Mouse (Mus musculus): ENCODE measurements around the gene Chd3. TPM values are rescaled to one million over a fixed set of nuclear protein-coding genes. Genes with fewer than 3 reads are reported as not detected.
A peak's percentile ranks its signal among the peaks of the same experiment; 100 is the strongest.

Chd3 gene
- polyA plus RNA-seq, 1 experiment from 2014 or later, result 124 TPM

- Histone ChIP-seq H3K4me2 (no peak overlapping the region), H3K36me3 (peaks cover 77% of the 10 kb centered on the region), H3K27me3 (no peaks in the 10 kb centered on the region), H3K4me1 (replicated peaks) (peaks cover 26% of the 10 kb centered on the region), H3K4me3 (replicated peaks) (no peak overlapping the region), H3K9ac (replicated peaks) (no peak overlapping the region), H3K9me3 (no peaks in the 10 kb centered on the region), H3K27ac (no peak overlapping the region)
- ATAC-seq (ENCODE audit: insufficient number of reproducible peaks, insufficient read depth, low FRiP score, low TSS enrichment, low read depth), result no peak
- WGBS, result 90% methylated on average over 24 of the region's 24 CpGs
These were observed 36.4 kb upstream of the Chd3 start for GRCm38 (mm10) chr11:69405397-69406200.

- peaks cover 85% of the 10 kb centered on the region for H3K36me3 ChIP-seq
- WGBS, result 90% methylated on average over 24 of the region's 24 CpGs
- no peak for ATAC-seq (ENCODE audit: insufficient number of reproducible peaks, insufficient read depth, low FRiP score, low TSS enrichment, low read depth)
- H3K4me3 ChIP-seq (replicated peaks), result no peak overlapping the region
- no peak overlapping the region for H3K9ac ChIP-seq (replicated peaks)
- peaks cover 34% of the 10 kb centered on the region for H3K4me1 ChIP-seq (replicated peaks)
- no peak overlapping the region for H3K4me2 ChIP-seq
- H3K9me3 ChIP-seq, result no peaks in the 10 kb centered on the region
- peaks cover 5% of the 10 kb centered on the region for H3K27me3 ChIP-seq
- H3K27ac ChIP-seq, result no peak overlapping the region
These were observed 35.6 kb upstream of the Chd3 start for GRCm38 (mm10) chr11:69404595-69405396.

GRCm38 (mm10) chr11:69403691-69404594 lies 34.7 kb upstream of the Chd3 start:
- no peak overlapping the region; the same call in 1 of the 2 replicates for H3K9ac ChIP-seq (replicated peaks)
- H3K9me3 ChIP-seq, result no peaks in the 10 kb centered on the region
- no peak overlapping the region for H3K27ac ChIP-seq
- no peak overlapping the region for H3K4me2 ChIP-seq
- H3K4me3 ChIP-seq (replicated peaks), result no peak overlapping the region
- H3K27me3 ChIP-seq, result peaks cover 8% of the 10 kb centered on the region
- WGBS, result 92% methylated on average over 35 of the region's 38 CpGs
- peaks cover 92% of the 10 kb centered on the region for H3K36me3 ChIP-seq
- ATAC-seq (ENCODE audit: insufficient number of reproducible peaks, insufficient read depth, low FRiP score, low TSS enrichment, low read depth), result no peak
- H3K4me1 ChIP-seq (replicated peaks), result peaks cover 37% of the 10 kb centered on the region

DNA sequence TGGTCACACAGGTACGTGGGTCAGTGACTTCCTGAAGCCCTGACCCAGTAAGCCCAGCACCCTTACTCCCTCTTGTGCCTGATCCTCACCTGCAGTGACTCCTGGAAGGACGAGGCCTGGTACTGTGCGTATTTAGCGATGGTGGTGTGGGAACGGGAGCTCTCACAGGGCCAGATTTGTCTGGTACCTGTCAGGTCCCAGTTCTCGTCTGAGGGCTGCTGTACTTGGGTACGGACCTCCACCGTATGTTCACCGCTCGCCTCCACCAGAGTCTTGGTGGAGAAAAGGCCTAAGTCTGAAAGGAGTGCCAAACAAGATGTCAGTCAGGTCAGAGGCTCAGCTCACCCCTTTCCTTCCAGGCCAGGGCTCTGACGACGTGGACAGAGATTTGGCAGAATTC lies 32.8 kb upstream of the Chd3 start:
- WGBS, result 87% methylated on average over 12 of the region's 12 CpGs
- no peak for ATAC-seq (ENCODE audit: insufficient number of reproducible peaks, insufficient read depth, low FRiP score, low TSS enrichment, low read depth)
- H3K4me3 ChIP-seq (replicated peaks), result no peak overlapping the region
- peaks cover 8% of the 10 kb centered on the region for H3K27me3 ChIP-seq
- peaks cover 85% of the 10 kb centered on the region for H3K36me3 ChIP-seq
- H3K9ac ChIP-seq (replicated peaks), result no peak overlapping the region
- peaks cover 44% of the 10 kb centered on the region for H3K4me1 ChIP-seq (replicated peaks)
- H3K4me2 ChIP-seq, result no peak overlapping the region
- no peaks in the 10 kb centered on the region for H3K9me3 ChIP-seq
- H3K27ac ChIP-seq, result no peak overlapping the region

DNA sequence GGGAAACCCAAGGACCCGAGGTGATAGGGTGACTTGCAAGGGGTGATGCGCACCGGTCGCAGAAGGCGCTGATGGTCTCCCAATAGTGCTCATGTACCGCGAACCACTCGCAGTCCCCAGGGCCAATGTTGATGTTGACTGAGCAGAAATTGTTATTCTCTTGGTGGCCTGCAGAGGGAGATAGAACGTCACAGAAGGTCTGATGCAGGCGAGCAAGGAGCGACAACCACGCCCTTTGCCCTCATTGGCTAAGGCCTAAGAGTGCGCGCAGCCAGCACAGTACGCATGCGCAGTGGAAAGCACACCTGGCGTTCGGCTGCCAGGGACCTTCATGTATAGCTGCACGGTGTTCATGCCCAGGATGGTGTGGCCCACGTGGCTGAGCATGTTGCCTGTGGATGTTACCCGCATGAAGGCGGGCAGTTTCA lies 32.0 kb upstream of the Chd3 start:
- Histone ChIP-seq H3K4me1 (replicated peaks) (peaks cover 52% of the 10 kb centered on the region), H3K4me2 (0 out of 2 replicates have a peak overlapping the region, but pooled peaks have one; percentile 2), H3K27ac (no peak overlapping the region), H3K4me3 (replicated peaks) (peak overlapping the region; percentile 11; the same call in 1 of the 2 replicates), H3K9me3 (no peaks in the 10 kb centered on the region), H3K27me3 (peaks cover 8% of the 10 kb centered on the region), H3K36me3 (peaks cover 78% of the 10 kb centered on the region), H3K9ac (replicated peaks) (no peak overlapping the region)
- WGBS, result 16% methylated on average over 22 of the region's 22 CpGs
- ATAC-seq (ENCODE audit: insufficient number of reproducible peaks, insufficient read depth, low FRiP score, low TSS enrichment, low read depth), result peak; percentile 40; the same call in 1 of the 2 replicates

GRCm38 (mm10) chr11:69400083-69400850 lies 31.1 kb upstream of the Chd3 start:
- peak overlapping the region; percentile 62 for H3K27ac ChIP-seq
- peak overlapping the region; percentile 50; the same call in 1 of the 2 replicates for H3K9ac ChIP-seq (replicated peaks)
- H3K27me3 ChIP-seq, result peaks cover 8% of the 10 kb centered on the region
- peak overlapping the region; percentile 19 for H3K4me3 ChIP-seq (replicated peaks)
- H3K4me1 ChIP-seq (replicated peaks), result peaks cover 53% of the 10 kb centered on the region
- H3K4me2 ChIP-seq, result peak overlapping the region; percentile 37
- H3K9me3 ChIP-seq, result no peaks in the 10 kb centered on the region
- peaks cover 68% of the 10 kb centered on the region for H3K36me3 ChIP-seq
- ATAC-seq (ENCODE audit: insufficient number of reproducible peaks, insufficient read depth, low FRiP score, low TSS enrichment, low read depth), result no peak
- 73% methylated on average over 25 of the region's 25 CpGs for WGBS

DNA sequence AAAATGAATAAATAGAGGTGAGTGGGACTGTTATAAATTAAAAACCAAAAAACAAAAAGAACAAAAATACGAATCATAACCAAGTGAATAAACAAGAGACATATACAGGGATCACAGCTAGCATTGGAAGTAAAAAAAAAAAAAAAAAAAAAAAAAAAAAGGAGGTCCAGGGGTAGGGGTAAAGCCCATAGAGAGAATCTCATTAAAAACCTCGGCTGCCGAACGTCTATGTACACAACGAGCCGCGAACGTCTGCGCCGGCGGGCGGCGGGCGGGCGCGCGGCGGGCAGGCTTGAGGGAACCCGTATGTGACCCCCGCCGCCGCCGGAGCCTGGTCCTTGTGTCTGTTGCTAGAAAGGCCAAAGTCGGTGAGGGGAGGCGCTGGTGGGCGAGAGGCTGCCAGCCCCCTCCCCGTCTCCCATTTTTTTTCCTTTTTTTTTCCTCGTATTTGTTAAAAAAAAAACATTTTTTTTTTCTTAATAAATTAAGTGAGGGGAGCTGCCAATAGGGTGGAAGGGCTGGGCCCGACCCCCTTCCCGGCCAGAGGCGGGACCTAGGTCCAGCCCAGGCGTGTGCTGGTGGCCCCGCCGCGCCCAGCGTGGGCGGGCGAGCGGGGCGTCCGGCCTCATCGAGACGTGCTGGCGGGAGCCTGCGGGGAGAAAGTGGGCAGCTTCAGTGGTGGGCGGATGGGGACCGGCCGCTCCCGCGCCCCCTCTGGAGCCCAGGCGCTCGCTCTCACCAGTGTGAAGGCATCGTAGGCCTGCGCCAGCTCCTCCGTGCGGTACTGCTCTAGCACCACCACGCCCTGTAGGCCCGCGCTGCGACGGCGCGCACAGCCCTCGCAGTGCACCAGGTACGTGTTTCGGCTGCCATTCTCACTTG lies 30.2 kb upstream of the Chd3 start:
- peak overlapping the region; percentile 37 for H3K4me2 ChIP-seq
- H3K9me3 ChIP-seq, result no peaks in the 10 kb centered on the region
- 13% methylated on average over 66 of the region's 66 CpGs for WGBS

DNA sequence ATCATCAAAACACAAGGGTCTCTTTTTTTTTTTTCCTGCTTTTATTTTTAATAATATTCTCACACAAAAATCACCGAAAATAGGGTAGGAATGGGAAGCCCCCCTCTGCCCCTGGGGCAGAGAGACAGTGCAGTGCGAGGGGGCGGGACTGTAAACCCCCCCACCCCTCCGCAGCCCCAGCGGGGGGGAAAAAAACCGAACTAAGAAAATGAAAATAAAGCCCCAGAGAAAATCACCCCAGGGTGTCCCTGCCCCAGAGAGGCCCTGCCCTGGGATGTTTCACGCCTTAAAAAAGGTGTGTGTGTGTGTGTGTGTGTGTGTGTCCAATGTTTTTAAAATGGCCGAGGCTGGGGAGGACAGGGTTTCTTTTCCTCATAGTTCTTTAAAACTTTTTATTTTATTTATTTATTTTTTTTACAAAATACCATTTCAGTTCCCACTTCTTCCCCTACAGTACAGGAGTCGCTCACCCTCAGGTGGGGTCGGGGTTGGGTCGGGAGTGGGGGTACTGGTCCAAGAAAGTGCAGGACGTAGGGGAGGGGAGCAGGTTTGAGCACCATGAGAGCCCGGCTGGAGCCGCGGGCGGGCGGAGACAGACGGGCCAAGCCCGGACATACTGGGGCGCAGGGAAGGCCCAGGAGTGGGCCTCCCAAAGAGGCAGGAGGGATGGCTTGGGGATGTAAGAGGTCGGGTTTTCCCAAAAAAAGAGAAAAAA lies 29.4 kb upstream of the Chd3 start:
- Histone ChIP-seq H3K9me3 (no peaks in the 10 kb centered on the region), H3K36me3 (peaks cover 52% of the 10 kb centered on the region), H3K27ac (peak overlapping the region; percentile 82), H3K27me3 (peaks cover 8% of the 10 kb centered on the region), H3K4me2 (peak overlapping the region; percentile 84), H3K9ac (replicated peaks) (peak overlapping the region; percentile 44), H3K4me3 (replicated peaks) (peak overlapping the region; percentile 66), H3K4me1 (replicated peaks) (peaks cover 56% of the 10 kb centered on the region)
- no peak for ATAC-seq (ENCODE audit: insufficient number of reproducible peaks, insufficient read depth, low FRiP score, low TSS enrichment, low read depth)
- 14% methylated on average over 21 of the region's 21 CpGs for WGBS

More for the DNA sequence above, 30.2 kb upstream of the Chd3 start:
- no peak for ATAC-seq (ENCODE audit: insufficient number of reproducible peaks, insufficient read depth, low FRiP score, low TSS enrichment, low read depth)
- H3K27me3 ChIP-seq, result peaks cover 8% of the 10 kb centered on the region
- peaks cover 53% of the 10 kb centered on the region for H3K4me1 ChIP-seq (replicated peaks)
- H3K27ac ChIP-seq, result peak overlapping the region; percentile 62
- peak overlapping the region; percentile 19 for H3K4me3 ChIP-seq (replicated peaks)
- peaks cover 60% of the 10 kb centered on the region for H3K36me3 ChIP-seq
- H3K9ac ChIP-seq (replicated peaks), result peak overlapping the region; percentile 50; the same call in 1 of the 2 replicates

DNA sequence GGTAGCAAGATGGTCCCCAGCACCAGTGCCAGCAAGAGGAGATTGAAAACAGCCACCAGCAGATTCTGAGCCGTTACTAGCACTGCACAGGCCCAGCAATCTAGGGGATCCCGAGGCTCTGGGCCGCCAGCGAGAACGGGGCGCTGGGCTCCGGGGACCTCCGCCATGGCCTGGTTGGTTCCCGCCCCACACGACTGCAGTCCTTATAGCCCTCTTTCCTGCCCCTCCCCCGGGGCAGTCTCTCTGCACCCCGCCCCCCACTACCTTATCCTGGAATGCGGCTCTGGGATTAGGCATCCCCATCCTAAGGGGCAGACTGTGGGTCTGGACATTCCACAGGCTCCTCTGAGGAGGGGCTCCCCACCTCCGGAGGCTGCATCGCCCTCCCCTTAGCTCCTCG lies 28.9 kb upstream of the Chd3 start, which contains the start of gene Tmem88:
TSS of gene Tmem88 (minus strand) at position 176 of the 400 bp plus-strand sequence.
- Histone ChIP-seq H3K4me3 (replicated peaks) (peak within 1 kb of the TSS; percentile 66), H3K4me1 (replicated peaks) (peaks cover 56% of the 10 kb centered on the region), H3K36me3 (peaks cover 46% of the 10 kb centered on the region), H3K9me3 (no peaks in the 10 kb centered on the region), H3K27me3 (peaks cover 8% of the 10 kb centered on the region), H3K9ac (replicated peaks) (peak within 1 kb of the TSS; percentile 61), H3K4me2 (peak within 1 kb of the TSS; percentile 84), H3K27ac (peak within 1 kb of the TSS; percentile 82)
- WGBS, result 8% methylated on average over 16 of the region's 16 CpGs
- ATAC-seq (ENCODE audit: insufficient number of reproducible peaks, insufficient read depth, low FRiP score, low TSS enrichment, low read depth), result no peak
